Mouse (Mus musculus): Measurements from ENCODE around the gene Olfr694. TPM values are rescaled to one million over a fixed set of nuclear protein-coding genes. Genes with fewer than 3 reads are reported as not detected.
"Not testable (repeated sequence)": the region's sequence is repeated elsewhere in the genome, so short reads cannot be mapped to it uniquely, and the experiment has no call there.

Olfr694 gene
- polyA plus RNA-seq (2015; fragmentation: Nextera tagmentation; extraction: Ambion mirVana): not detected in 2 replicates

DNA sequence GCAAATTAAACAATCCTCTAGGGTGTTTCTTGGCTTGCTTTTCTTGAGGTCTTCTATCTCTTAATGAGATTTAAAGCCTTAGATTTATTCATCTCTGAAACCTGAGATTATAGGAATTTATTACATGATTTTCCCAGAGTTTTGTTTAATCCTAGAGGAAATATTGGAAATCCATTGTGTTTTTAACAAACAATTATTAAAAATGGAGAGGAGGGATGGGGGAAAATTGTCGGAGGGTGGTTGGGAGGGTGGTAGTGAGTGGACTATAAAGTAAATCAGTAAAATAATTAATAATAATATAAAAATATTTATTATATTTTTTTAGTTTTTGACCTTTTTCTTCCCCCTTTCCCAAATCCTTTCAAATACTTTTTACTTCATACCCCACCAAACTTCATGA is at the start of gene Olfr694:
Gene Olfr694 (minus strand): TSS at position 101 of the 400 bp plus-strand sequence.
- TF ChIP-seq EP300 (optimal IDR thresholded peaks at IDR 0.05) (no peak), CTCF (IDR thresholded peaks at IDR 0.05; ENCODE audit: low read depth) (no peak)
- WGBS: 73% methylated on average over 1 of the region's 1 CpGs
- H3K27me3 ChIP-seq (ENCODE audit: control insufficient read depth, insufficient read depth, low read length): no peaks in the 10 kb centered on the region
- no peak within 1 kb of the TSS for H3K9ac ChIP-seq (ENCODE audit: low read length)
- no peak within 1 kb of the TSS for H3K27ac ChIP-seq (replicated peaks)
- no peak for DNase-seq (ENCODE audit: low spot score)
- no peaks in the 10 kb centered on the region for H3K4me1 ChIP-seq (replicated peaks; ENCODE audit: control insufficient read depth, insufficient read depth)
- H3K9me3 ChIP-seq (ENCODE audit: control insufficient read depth, low read length): no peaks in the 10 kb centered on the region
- ATAC-seq (ENCODE audit: low FRiP score, low TSS enrichment): no peak
- no peak within 1 kb of the TSS for H3K4me3 ChIP-seq (ENCODE audit: low read depth, low read length)
- H3K4me2 ChIP-seq (replicated peaks; ENCODE audit: low read depth): no peak within 1 kb of the TSS
- H3K36me3 ChIP-seq (ENCODE audit: control insufficient read depth, insufficient read depth, low read length): no peaks in the 10 kb centered on the region

DNA sequence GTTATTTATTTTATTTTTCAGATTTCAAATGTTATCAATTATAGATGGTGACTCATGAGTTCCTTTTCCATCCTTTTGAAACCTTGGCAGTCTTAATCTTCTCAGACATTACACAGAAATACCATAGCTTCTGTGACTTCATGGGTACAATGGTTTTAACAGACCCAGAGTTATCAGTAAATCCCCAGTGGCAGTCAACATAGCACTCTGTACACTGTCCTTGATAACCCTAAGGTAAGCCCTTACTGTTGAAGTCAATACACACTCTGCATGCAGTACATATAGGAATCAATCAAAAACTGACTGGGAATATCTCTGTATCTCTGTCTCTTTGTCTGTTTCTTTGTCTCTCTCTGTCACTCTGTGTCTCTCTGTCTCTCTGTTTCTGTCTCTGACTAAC is 45.4 kb upstream of the Olfr694 start:
- Histone ChIP-seq H3K36me3 (ENCODE audit: control insufficient read depth, insufficient read depth, low read length) (no peaks in the 10 kb centered on the region), H3K27me3 (ENCODE audit: control insufficient read depth, insufficient read depth, low read length) (no peaks in the 10 kb centered on the region), H3K4me3 (ENCODE audit: low read depth, low read length) (no peak overlapping the region), H3K9ac (ENCODE audit: low read length) (no peak overlapping the region), H3K27ac (replicated peaks) (no peak overlapping the region), H3K9me3 (ENCODE audit: control insufficient read depth, low read length) (no peaks in the 10 kb centered on the region), H3K4me2 (replicated peaks; ENCODE audit: low read depth) (no peak overlapping the region), H3K4me1 (replicated peaks; ENCODE audit: control insufficient read depth, insufficient read depth) (no peaks in the 10 kb centered on the region)
- TF ChIP-seq CTCF (IDR thresholded peaks at IDR 0.05; ENCODE audit: low read depth): no peak
- no peak for TF ChIP-seq EP300 (optimal IDR thresholded peaks at IDR 0.05)
- ATAC-seq (ENCODE audit: low FRiP score, low TSS enrichment) (no peak), DNase-seq (ENCODE audit: low spot score) (no peak)

DNA sequence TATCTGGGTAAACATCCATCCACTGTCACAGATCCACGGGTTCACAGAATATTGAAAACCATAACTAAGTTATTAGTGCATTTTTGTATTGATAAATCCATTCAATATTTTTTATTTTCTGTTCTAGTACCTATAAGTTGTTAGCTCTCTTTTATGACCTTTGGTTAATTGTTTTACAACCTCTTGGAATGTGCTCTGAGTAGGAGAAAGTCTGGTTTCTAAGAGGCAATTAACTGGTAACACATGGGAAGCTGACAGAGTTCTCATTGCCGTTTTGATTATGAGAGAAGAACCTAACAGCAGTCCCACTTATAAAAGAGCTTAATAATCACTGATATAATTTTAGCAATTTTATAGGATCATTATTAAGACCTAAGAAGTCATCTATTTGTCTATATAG is 42.1 kb upstream of the Olfr694 start:
- 30% methylated on average over 2 of the region's 2 CpGs for WGBS
- TF ChIP-seq CTCF (IDR thresholded peaks at IDR 0.05; ENCODE audit: low read depth): no peak
- no peak for TF ChIP-seq EP300 (optimal IDR thresholded peaks at IDR 0.05)
- DNase-seq (ENCODE audit: low spot score) (no peak), ATAC-seq (ENCODE audit: low FRiP score, low TSS enrichment) (no peak)
- Histone ChIP-seq H3K9ac (ENCODE audit: low read length) (no peak overlapping the region), H3K27me3 (ENCODE audit: control insufficient read depth, insufficient read depth, low read length) (no peaks in the 10 kb centered on the region), H3K4me2 (replicated peaks; ENCODE audit: low read depth) (no peak overlapping the region), H3K36me3 (ENCODE audit: control insufficient read depth, insufficient read depth, low read length) (no peaks in the 10 kb centered on the region), H3K27ac (replicated peaks) (no peak overlapping the region), H3K9me3 (ENCODE audit: control insufficient read depth, low read length) (no peaks in the 10 kb centered on the region), H3K4me1 (replicated peaks; ENCODE audit: control insufficient read depth, insufficient read depth) (no peaks in the 10 kb centered on the region), H3K4me3 (ENCODE audit: low read depth, low read length) (no peak overlapping the region)

DNA sequence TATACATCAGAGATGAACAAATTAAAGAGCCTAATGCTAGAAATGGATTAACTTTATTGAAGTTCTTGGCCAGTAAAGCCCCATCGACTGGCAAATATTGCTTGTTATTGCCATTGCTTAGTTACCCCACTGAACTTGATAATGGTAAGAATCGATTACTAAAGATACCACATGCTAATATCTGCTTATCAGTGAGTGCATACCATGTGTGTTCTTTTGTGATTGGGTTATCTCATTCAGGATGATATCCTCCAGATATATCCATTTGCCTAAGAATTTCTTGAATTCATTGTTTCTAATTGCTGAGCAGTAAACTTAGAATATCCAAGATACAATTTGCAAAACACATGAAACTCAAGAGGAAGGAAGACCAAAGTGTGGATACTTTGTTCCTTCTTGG is 34.0 kb upstream of the Olfr694 start:
- ATAC-seq (ENCODE audit: low FRiP score, low TSS enrichment); H3K27ac ChIP-seq (replicated peaks); H3K9me3 ChIP-seq (ENCODE audit: control insufficient read depth, low read length); H3K9ac ChIP-seq (ENCODE audit: low read length); DNase-seq (ENCODE audit: low spot score); H3K4me3 ChIP-seq (ENCODE audit: low read depth, low read length); H3K27me3 ChIP-seq (ENCODE audit: control insufficient read depth, insufficient read depth, low read length); H3K36me3 ChIP-seq (ENCODE audit: control insufficient read depth, insufficient read depth, low read length); H3K4me1 ChIP-seq (replicated peaks; ENCODE audit: control insufficient read depth, insufficient read depth); H3K4me2 ChIP-seq (replicated peaks; ENCODE audit: low read depth): not testable (repeated sequence)
- 84% methylated on average over 2 of the region's 2 CpGs for WGBS

DNA sequence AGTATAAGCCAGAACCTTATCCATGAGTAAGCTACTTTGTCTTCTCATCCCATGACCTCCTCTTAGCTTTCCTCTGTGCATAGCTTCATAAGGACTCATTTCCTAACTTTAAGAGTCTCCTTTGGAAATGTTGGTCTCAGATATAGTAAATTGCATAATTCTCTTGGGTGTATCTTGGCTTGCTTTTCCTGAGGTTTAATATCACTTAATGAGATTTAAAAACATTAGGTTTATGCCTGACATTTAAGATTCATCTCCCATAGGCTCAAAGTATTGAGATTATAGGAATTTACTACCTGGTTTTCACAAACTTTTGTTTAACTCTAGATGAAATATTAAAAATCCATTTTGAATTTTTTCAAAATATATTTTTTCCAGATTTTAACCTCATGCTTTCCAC is 24.7 kb upstream of the Olfr694 start, which contains the start of gene Olfr695:
Gene Olfr695 (minus strand): TSS at position 101 of the 400 bp plus-strand sequence.
- ATAC-seq (ENCODE audit: low FRiP score, low TSS enrichment): no peak
- Histone ChIP-seq H3K9ac (ENCODE audit: low read length) (no peak within 1 kb of the TSS), H3K4me2 (replicated peaks; ENCODE audit: low read depth) (no peak within 1 kb of the TSS), H3K27ac (replicated peaks) (no peak within 1 kb of the TSS), H3K36me3 (ENCODE audit: control insufficient read depth, insufficient read depth, low read length) (no peaks in the 10 kb centered on the region), H3K27me3 (ENCODE audit: control insufficient read depth, insufficient read depth, low read length) (no peaks in the 10 kb centered on the region), H3K9me3 (ENCODE audit: control insufficient read depth, low read length) (no peaks in the 10 kb centered on the region), H3K4me1 (replicated peaks; ENCODE audit: control insufficient read depth, insufficient read depth) (no peaks in the 10 kb centered on the region), H3K4me3 (ENCODE audit: low read depth, low read length) (no peak within 1 kb of the TSS)
- DNase-seq (ENCODE audit: low spot score): no peak
- TF ChIP-seq EP300 (optimal IDR thresholded peaks at IDR 0.05): no peak
- no peak for TF ChIP-seq CTCF (IDR thresholded peaks at IDR 0.05; ENCODE audit: low read depth)

DNA sequence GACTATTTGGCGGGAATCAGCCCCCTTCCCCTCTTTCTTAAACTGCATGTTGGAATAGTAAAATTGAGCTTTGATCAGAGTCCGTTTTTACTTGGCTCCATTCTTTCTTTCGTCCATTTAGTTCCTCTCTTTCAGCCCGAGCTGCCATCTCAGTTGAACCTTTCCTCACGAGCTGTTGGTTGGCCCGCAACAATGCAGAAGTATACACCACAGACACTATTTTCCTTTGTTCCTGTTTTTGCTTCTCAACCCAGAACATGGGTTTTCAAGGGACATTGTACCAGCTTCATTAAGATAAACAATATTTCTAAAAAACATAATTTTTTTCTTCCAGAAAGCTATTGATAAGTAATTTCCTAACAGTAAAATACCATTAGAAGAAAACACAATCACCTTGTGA is 19.8 kb upstream of the Olfr694 start:
- DNase-seq (ENCODE audit: low spot score): no peak
- no peak overlapping the region for H3K9ac ChIP-seq (ENCODE audit: low read length)
- no peak for ATAC-seq (ENCODE audit: low FRiP score, low TSS enrichment)
- no peak overlapping the region for H3K4me3 ChIP-seq (ENCODE audit: low read depth, low read length)
- no peak overlapping the region for H3K4me2 ChIP-seq (replicated peaks; ENCODE audit: low read depth)
- H3K4me1 ChIP-seq (replicated peaks; ENCODE audit: control insufficient read depth, insufficient read depth): no peaks in the 10 kb centered on the region
- H3K36me3 ChIP-seq (ENCODE audit: control insufficient read depth, insufficient read depth, low read length): no peaks in the 10 kb centered on the region
- TF ChIP-seq EP300 (optimal IDR thresholded peaks at IDR 0.05): no peak
- TF ChIP-seq CTCF (IDR thresholded peaks at IDR 0.05; ENCODE audit: low read depth): no peak
- no peaks in the 10 kb centered on the region for H3K9me3 ChIP-seq (ENCODE audit: control insufficient read depth, low read length)
- no peak overlapping the region for H3K27ac ChIP-seq (replicated peaks)
- WGBS: 87% methylated on average over 6 of the region's 6 CpGs
- H3K27me3 ChIP-seq (ENCODE audit: control insufficient read depth, insufficient read depth, low read length): no peaks in the 10 kb centered on the region

DNA sequence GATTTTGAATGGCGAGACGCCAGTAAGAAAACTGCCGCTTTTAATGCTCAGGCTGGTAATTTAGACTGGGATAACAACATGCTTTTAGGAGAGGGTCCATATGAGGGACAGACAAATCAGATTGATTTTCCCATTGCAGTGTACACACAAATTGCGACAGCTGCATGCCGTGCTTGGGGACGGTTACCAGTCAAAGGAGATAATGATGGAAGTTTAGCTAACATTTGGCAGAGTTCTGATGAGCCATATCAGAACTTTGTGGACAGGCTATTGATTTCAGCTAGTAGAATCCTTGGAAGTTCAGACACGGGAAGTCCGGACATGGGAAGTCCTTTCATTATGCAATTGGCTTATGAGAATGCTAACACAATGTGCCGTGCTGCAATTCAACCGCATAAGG is 16.1 kb upstream of the Olfr694 start:
- H3K4me2 ChIP-seq (replicated peaks; ENCODE audit: low read depth); H3K9me3 ChIP-seq (ENCODE audit: control insufficient read depth, low read length); H3K36me3 ChIP-seq (ENCODE audit: control insufficient read depth, insufficient read depth, low read length); ATAC-seq (ENCODE audit: low FRiP score, low TSS enrichment); H3K9ac ChIP-seq (ENCODE audit: low read length); DNase-seq (ENCODE audit: low spot score); H3K4me3 ChIP-seq (ENCODE audit: low read depth, low read length); H3K27me3 ChIP-seq (ENCODE audit: control insufficient read depth, insufficient read depth, low read length); H3K4me1 ChIP-seq (replicated peaks; ENCODE audit: control insufficient read depth, insufficient read depth); H3K27ac ChIP-seq (replicated peaks): not testable (repeated sequence)
- WGBS: 92% methylated on average over 10 of the region's 10 CpGs
